Mouse (Mus musculus) frontal cortex, postnatal 36 days (tissue): ENCODE measurements around the gene Bicdl2.

Experiments used
- DNase-seq, 2 experiments: peaks; one replicate each; pipeline ENCODE4 v3.0.0; 2022; ENCODE audit warnings: low spot score in 2 of 2

Bicdl2 gene

DNA sequence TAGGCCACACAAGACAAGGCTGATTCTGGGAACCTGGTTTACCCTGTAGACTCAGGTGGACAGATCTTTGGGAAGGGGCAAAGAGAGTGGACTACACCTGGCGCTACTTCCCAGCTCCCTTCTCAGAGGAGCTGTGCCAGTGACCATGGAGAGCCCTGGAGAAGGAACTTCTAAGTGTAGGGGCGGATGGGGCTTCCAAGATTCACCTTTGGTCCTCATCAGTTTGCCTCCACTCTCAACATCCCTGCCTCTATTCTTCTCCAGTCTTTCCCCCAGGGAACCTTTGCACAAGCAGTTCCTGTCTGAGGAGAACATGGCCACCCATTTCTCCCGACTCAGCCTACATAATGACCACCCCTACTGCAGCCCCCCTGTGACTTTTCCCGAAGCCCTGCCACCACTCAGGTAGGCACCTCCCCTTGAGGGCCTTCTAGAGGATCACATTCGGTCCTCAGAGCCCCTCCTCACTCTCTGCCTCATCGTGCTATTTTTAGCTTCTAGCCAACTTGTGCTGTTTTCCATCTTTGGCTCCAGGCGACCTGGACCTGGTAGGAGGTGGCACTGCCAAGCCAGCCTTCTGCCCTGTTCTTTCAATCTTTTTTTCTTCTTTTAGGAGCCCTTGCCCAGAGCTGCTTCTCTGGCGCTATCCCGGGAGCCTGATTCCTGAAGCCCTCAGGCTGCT is 14.1 kb downstream of the Bicdl2 start:
- DNase-seq, result peak in 1 of 2 experiments; percentile 22

DNA sequence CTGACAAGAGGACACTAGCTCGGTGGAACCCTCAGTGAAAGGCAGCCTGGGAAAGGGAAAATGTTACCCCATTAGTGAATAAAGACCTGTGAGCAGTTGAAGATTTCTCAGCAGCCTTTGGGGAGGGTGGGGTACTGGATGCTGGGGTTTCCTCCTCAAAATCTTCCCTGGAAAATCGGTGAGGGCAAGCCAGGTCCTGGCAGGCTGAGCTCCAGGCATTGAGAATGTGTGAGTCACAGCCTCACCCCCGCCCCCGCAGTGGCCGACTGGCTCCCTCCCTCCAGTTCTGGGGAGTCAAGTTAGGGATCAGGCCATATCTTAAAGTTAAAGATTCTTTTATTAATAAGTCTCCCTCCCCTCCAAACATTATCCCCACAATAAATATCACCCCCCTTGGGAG is 14.8 kb downstream of the Bicdl2 start:
- DNase-seq, result peak; percentile 26 to 28

DNA sequence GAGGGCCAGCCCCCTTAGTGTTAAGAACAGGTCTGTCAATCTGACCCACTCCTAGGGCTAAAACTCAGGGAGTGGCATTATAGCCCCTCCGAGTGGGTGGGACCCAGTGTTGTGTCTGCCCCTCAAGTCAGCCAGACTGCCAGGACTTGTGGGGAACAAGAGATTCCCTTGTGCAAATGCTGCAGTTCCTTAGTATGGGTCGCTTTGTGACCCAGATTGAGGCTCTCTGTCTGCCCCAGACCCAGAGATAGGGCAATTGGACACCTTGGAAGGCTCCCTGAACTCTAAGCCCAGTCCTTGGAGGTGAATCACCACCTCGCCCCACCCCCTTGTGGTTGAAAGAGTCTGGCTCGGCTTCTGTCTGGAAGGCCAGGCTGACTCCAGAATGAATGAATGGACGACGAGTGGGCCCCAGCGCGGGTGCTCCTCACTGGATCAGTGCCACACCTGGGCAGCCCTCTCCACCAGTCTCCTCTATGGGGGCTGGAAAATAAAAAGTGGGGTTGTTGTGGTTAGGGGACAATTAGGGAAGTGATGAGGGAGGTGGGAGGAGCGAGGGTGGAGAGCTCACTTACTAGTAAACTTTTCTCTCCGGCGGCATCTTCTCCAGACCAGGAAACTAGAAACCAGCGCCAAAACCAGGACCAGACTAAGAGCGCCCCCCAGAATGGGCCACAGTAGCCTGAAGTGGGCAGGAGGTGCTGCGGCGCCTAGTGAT is 15.4 kb downstream of the Bicdl2 start:
- DNase-seq, result peak; percentile 21 to 26

DNA sequence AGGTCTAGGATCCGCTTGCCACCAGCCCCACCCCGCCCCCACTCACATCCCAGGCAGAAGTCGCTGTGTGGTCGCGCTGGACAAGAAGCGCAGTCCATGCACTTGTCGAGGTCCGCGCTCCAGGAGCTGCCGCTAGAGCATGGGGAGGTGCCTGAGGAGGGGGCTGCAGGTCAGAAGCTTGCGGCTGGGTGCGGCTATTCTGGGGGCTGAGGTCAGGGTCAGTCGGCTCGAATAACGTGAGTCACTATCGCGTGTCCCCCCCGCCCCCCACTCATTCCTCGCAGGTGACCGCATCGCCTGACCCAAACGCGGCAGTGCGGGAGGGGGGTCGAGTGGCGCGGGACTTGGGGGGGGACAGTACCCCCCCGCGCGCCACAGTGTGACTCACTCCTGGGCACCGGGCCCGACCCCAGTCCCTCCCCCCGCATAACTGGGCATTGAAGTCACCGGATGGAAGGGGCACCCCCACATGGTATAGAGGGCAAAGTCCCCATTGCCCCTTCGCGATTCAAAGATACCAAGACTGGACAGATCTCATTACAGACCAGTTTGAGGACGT is 16.2 kb downstream of the Bicdl2 start:
- DNase-seq, result no peak

DNA sequence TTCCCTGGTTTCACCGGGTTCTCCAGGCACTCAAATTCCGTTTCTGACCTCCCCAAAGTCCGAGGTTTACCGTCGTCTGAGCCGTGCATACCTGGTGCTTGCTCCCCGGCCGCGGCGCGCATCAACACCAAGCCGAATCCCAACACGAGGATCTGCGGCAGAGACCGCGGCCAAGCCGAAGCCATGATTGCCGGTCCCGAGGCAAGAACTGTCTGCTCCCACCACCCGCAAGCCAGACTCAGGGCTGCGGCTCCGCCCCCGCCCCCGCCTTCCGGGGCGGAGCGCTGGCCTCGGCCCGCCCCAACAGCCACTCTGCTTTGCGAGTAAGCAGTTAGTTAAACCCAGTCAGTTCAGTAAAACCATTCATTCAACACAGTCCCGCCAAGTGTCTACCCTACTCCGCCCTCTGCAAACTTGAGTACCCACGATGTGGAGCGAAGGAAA is 17.0 kb downstream of the Bicdl2 start, which contains the start of gene Tnfrsf12a:
TSS of gene Tnfrsf12a (minus strand) at position 233 of the 444 bp plus-strand sequence.
- peak; percentile 70 to 71 for DNase-seq

DNA sequence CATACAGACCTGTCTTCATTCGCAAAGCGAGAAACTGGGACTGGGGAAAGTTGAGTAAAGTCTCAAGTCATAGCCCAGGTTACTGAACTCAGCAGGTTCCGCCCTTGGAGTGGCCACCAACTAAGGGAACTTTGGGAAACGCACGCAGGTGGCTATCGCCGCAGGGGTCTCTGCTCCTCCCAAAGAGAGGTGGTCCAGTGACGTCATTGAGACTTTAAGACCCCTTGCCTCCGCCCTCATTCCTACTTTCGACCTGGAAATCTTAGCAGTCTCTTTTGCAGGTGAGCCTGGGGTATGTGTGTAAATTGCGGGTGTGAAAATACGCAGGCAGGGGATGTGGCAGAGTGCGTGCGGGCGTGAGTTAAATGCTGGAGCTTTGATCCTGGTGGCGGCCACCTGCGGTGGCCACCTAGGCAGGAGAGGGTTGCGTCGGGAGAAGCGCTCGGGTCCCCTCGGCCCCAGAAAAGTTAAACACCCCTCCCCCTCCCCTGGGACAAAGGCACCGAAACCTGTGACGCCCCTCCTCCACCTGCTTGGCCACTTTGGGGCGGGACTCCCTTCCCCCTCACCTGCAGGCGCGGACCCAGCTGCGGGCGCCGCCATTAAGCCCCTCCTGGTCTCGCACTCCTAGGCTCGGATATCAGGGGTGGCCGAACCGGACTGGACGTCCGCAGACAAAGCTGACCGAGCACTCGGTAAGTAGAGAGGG is 19.0 kb downstream of the Bicdl2 start, which contains the start of gene Cldn6:
TSS of gene Cldn6 (plus strand) at position 123 of the 709 bp plus-strand sequence.
- no peak for DNase-seq

DNA sequence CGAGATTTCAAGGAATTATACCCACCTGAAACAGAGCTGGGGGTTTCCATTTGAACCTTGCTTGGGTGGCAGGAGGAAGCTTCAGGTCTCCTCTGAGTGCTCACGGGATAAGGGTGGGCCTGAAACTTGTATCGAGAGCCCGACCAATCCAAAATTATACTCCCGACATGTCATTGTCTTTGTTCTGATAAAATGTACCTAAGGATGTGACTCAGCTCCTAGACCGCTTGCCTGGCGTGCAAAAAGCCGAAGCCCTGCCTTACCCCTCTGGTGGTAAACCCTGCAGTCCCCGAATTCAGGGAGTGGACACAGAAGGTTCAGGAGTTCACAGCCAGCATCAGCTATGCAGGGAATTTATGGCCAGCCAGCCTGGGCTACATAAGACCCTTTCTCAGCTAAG is 20.0 kb downstream of the Bicdl2 start:
- no peak for DNase-seq

DNA sequence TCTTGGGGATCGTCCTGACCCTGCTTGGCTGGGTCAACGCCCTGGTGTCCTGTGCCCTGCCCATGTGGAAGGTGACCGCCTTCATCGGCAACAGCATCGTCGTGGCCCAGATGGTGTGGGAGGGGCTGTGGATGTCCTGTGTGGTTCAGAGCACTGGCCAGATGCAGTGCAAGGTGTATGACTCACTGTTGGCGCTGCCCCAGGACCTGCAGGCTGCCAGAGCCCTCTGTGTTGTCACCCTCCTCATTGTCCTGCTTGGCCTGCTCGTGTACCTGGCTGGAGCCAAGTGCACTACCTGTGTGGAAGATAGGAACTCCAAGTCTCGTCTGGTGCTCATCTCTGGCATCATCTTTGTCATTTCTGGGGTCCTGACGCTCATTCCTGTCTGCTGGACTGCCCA is 20.8 kb downstream of the Bicdl2 start:
- DNase-seq, result no peak

DNA sequence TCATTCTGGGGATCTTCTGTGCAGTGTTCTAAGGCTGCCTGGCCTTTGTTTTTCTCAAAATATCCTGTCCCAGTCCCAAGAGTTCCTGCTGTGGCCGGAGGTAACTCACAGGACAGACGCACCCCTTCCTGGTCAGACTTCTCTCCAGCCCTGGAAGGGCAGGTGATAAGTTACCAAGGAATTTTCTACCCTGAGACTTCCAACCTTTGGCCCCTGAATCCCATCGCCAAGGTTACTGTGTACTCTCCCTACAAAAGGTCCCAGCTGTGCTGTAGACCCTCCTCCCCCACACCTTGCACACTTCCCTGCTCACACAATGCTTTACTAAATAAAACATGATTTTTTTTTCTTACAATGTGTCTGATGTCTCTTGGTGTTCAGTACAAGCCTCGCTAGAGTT is 21.8 kb downstream of the Bicdl2 start:
- DNase-seq, result no peak

DNA sequence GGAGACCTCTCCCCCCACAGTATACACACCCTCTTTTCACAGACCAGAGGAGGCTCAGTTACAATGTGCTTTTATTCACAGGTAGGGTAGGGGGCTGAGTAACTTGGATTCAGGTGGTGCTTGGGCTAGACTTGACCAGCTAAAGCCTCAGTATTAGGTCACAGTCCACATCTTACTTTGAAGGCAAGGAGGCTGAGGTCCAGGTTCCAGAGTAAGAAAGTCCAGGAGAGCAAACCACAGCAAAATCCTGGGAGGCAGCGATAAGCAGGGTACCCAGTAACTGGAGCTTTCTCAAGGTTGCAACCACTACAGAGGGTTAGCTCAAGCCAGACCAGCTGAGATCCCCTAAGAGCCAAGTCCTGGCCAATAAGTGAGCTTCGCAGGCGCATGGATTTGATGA is 22.2 kb downstream of the Bicdl2 start:
- no peak for DNase-seq

DNA sequence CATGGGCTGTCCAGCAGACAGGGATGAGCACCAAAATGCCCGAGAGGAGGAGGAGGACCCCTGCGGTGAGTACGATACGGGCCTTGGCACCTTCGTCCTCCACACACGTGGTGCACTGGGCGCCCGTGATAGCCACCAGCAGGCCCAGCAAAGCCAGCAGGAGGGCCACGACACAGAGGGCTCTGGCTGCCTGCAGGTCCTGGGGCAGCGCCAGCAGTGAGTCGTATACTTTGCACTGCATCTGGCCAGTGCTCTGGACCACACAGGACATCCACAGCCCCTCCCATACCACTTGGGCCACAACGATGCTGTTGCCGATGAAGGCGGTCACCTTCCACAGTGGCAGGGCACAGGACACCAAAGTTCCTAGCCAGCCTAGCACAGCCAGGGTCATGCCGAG is 22.9 kb downstream of the Bicdl2 start:
- DNase-seq, result no peak

DNA sequence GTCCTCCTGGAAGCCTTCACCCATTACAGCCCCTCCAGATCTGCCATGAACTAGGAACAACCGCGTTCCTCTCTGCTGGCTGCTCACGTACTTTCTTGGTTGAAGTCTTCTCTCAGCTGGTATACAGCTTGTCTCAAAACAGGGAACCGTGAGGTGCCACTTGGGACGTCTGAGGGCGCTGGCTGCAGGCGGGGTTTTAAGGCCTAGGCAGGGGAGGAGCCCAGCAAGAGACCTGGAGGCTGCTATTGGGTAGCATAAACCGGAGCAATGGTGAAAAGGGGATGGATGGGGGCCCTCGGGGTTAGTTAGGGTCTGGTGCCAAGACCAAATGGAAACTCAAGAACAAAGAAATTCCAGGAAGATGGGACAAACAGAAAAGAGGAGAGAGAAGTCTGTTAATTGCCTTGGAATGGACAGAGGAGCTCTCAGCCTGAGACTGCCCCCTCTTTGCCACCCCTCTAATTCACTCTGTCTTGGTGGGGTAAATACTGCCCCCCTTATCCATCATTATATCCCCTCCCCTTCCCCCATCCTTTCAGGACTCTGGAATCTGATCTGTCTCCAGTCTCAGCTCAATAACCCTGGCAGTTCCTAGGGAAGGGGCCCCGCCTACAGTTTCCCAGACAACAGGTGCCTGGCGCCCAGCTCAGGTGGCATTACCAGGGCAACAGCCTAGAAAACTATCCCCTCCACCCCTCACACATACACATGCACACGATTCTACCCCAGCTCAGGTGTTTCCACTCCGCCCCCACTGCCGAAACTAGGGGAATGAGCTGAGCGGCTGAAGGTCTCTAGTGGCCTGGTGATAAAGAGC is 23.8 kb downstream of the Bicdl2 start, which contains the start of gene Cldn9:
TSS of gene Cldn9 (minus strand) at position 171 of the 817 bp plus-strand sequence.
- no peak for DNase-seq

DNA sequence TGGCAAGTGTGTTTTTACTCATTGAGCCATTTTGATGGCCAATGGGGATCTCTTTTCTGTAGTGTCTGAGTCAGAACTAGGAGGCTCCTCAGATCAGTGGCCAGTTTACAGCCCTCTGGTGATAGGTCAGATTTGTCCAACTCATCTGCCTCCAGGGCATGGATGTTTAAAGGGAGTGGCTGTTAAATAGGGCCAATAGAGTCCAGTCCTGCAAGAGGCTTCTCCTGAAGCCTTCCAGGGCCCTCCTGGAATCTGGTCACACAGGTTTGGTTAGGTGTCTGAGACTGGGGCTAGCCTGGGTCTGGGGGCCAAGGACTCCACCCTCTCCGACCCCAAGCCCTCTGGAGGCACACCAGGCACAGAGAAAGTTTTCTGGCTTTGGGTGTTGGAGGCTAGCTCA is 34.2 kb downstream of the Bicdl2 start:
- no peak for DNase-seq

DNA sequence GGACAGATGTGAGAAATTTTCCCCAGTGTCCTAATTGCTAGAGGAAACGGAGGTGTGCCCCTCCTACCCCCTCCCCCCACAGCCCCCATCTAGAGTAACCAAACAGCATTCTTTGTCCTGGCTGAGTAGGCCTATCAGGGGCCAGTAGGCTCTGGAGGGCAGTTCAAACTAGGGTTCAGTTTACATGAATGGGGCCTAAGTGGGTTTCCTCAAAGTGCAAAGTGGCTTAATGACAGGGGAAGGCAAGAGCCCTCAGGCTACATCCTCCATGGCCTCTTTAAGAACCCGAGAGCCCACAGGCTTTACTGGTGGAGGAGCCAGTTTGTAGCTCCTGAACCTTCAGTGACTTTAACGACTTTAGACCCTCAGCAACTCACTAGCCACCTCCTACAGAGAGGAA is 35.5 kb downstream of the Bicdl2 start:
- DNase-seq, result no peak

DNA sequence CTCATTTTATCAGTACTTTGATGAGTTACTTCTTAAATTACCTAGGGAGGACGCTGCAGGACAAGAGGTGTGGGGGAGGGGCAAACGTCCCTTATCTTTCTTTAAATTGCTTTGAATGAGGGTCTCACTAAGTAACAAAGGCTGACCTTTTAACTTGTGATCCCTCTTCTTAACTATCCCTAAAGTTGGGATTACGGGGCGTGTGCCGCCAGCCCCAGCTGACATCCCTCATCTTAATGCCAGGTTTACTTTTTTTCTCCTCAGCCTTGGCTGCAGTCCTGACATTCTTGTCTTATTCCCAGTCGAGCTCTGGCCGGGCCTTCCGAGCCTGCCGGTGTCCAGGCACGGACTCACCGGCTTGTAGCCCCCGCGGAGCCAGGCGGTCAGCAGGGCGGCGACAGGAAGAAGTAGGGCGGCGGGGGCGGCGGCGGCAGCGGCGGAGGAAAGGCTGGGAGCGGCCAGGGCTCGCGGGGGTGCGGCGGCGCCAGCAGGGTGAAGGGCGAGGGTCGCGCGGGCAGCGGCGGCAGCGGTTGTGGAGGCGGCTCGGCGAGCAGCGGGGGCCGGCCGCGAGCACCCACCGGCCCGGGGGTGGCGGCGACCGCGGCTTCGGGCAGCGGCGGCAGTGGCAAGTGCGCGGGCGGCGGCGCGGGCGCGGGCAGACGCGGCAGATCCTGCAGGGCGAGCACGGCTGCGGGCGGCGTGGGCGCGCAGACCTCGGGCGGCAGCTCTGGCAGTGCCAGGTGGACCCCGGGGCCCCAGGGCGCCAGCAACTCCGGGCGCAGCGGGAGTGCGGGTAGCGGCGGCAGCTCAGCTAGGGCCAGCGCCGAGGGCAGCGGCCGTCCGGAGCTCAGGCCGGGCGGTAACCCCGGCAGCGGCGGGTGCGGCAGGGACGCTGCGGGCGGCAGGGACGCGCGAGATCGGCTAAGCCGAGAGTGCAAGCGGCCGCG is 39.1 kb downstream of the Bicdl2 start:
- peak in 1 of 2 experiments; percentile 21 for DNase-seq

DNA sequence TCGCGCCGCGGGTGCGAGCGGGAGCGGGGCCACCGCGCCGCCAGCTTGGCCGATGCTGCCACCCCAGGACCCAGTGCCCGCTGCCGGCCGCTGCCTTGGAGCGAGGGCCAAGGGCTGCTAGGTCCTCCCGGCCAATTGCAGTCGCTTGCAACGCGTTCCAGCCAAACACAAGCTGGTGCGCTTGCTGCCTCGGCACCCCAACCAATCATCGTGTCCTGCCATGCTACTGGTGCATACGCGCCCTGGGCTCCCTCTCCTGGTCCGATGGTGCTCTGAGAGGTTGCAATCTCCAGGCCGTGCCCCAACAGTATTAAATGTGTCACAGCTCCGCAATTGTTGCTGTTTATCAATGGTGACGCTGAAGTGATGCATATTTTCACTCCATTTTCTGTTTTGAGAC is 39.8 kb downstream of the Bicdl2 start:
- peak; percentile 87 to 92 for DNase-seq

DNA sequence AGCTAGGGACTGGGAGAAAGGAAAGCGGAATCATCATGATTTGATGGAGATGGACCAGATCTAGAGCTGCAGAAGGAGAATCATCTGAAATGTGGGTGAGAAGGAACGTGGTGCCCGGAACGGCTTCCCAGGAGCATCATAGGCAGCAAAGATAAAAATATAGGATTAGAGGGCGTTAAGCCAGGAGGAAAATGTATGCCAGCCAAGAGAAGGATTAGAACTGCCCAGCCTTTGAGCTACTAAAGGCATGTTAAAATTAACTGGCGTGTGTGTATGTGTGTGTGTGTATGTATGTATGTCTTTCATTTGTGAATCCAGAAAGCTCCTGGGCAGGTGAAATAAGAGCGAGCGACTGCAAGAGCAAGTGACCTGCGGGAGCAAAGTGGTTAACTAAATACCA is 43.0 kb downstream of the Bicdl2 start:
- peak in 1 of 2 experiments; percentile 50 for DNase-seq

DNA sequence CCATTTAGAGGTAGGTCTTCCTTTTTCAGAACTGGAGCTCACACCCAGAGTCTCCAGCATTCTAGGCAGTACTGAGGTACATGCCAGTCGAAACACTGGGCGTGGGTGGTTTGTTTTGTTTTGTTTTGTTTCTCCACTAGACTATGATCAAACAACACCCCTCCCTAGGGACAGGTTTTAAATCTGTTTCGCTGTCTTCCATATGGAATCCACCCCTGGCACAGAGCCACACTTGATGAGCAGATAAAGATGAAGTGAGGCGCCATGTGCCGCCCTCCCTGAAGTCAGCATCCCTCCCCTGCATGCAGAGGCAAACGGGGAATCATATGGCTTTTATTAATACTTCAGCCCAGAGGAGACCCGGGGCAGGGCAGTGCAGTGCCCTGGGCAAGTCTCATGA is 44.4 kb downstream of the Bicdl2 start:
- peak; percentile 22 to 34 for DNase-seq

DNA sequence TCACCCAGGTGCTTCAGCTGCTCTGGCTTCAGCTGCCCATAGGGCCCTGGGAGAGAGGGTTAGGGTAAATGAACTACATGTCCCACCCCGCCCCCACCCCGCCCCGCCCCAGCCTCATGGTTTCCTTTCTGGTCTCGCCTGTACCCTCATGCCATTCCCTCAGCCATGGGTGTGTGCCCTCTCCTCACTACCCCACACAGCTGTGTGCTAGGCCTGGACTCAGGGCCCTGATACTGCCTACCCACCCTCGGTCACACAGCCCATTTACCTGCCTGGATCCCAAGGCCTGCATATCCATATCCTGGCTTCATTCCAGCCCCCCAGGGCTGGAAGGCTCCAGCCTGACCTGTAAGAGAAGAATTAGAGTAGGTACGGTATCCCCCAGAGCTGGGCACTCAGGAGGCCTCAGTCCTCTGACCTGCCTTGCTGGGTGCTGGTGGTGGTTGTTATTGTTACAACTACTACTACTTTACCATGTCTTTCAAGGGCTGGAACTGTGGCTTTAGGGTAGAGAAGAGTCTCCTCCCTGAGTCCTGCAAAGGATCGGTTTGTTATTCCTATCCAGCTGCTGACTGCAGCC is 45.3 kb downstream of the Bicdl2 start:
- DNase-seq, result no peak

DNA sequence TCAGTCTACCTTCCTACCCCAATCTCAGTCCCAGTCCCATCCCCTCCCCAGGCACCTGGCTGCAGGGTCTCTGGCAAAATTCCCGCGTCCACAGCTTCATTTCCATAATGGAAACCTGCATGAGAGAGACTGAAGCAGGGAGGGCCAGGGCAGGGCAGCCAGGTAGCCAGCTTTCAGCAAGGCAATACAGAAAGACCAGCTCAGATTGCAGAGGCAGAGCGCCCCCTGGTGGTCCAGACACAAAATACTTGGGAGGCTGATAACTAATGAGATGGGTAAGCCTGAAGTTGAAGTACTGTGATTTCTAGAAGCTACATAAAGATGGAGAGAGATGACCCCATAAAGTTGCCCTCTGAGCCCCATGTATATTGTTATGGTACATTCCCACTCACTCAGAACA is 45.9 kb downstream of the Bicdl2 start:
- peak; percentile 69 to 81 for DNase-seq
